Mouse (Mus musculus) erythroblast, embryonic 14.5 days (primary cell): ENCODE measurements around the gene Trim13. TPM values are rescaled to one million over a fixed set of nuclear protein-coding genes. Genes with fewer than 3 reads are reported as not detected.
"Not testable (repeated sequence)": the region's sequence is repeated elsewhere in the genome, so short reads cannot be mapped to it uniquely, and the experiment has no call there.

Source experiments
- H3K27me3 ChIP-seq: 2 replicates; pipeline ENCODE4 v1.6.1; 2012; ENCODE audit warnings: inconsistent platforms; ENCODE audit not compliant: control insufficient read depth
- H3K36me3 ChIP-seq: 2 replicates; pipeline ENCODE4 v1.6.1; 2012; ENCODE audit warnings: mild to moderate bottlenecking, inconsistent platforms; ENCODE audit not compliant: control insufficient read depth
- H3K4me1 ChIP-seq: 2 replicates; pipeline ENCODE4 v1.6.1; 2012; ENCODE audit warnings: inconsistent platforms; ENCODE audit not compliant: control insufficient read depth
- H3K4me3 ChIP-seq: replicated peaks from 2 replicates; pipeline ENCODE3; 2012; ENCODE audit warnings: moderate library complexity, mild to moderate bottlenecking, inconsistent platforms
- H3K9me3 ChIP-seq: 2 replicates; pipeline ENCODE4 v1.6.1; 2012; ENCODE audit warnings: low read length, inconsistent platforms, mixed read lengths; ENCODE audit not compliant: control insufficient read depth
- GATA1 ChIP-seq: IDR thresholded peaks from 2 replicates; pipeline ENCODE4 v1.6.1; 2012; ENCODE audit warnings: low read length, inconsistent platforms, mixed read lengths
- TAL1 ChIP-seq: IDR thresholded peaks from 3 replicates; pipeline ENCODE4 v1.6.1; 2012; ENCODE audit warnings: low read length, inconsistent platforms, mixed read lengths
- polyA plus RNA-seq: library from polyadenylated mRNA; stranded (reverse); fragments of >175 nt; gene quantifications from 2 replicates; pipeline ENCODE4 v1.2.3, GENCODE M21; 2012

Trim13 gene
- polyA plus RNA-seq: not detected in 2 replicates

- peaks cover 13% of the 10 kb centered on the region for H3K36me3 ChIP-seq
- H3K27me3 ChIP-seq: no peaks in the 10 kb centered on the region
- H3K4me1 ChIP-seq: peaks cover 29% of the 10 kb centered on the region
- no peaks in the 10 kb centered on the region for H3K9me3 ChIP-seq
- H3K4me3 ChIP-seq: peak within 1 kb of the TSS; percentile 90
- no peak for TF ChIP-seq TAL1
- no peak for TF ChIP-seq GATA1
Observed at GRCm38 (mm10) chr14:61597968-61598367, at the start of gene Trim13. Trim13 (plus strand) TSS chr14:61598247.

GRCm38 (mm10) chr14:61548614-61549013, 49.4 kb upstream of the Trim13 start:
- peaks cover 17% of the 10 kb centered on the region for H3K36me3 ChIP-seq
- H3K27me3 ChIP-seq: no peaks in the 10 kb centered on the region
- no peak overlapping the region for H3K4me3 ChIP-seq
- TF ChIP-seq TAL1 (no peak), GATA1 (no peak)
- H3K9me3 ChIP-seq: no peaks in the 10 kb centered on the region
- H3K4me1 ChIP-seq: no peaks in the 10 kb centered on the region

- H3K36me3 ChIP-seq: peaks cover 2% of the 10 kb centered on the region
- H3K27me3 ChIP-seq: peaks cover 13% of the 10 kb centered on the region
- no peaks in the 10 kb centered on the region for H3K9me3 ChIP-seq
- H3K4me3 ChIP-seq: peak overlapping the region; percentile 94
- peaks cover 27% of the 10 kb centered on the region for H3K4me1 ChIP-seq
- TF ChIP-seq TAL1 (no peak), GATA1 (no peak)
Observed at GRCm38 (mm10) chr14:61555931-61556288, 42.1 kb upstream of the Trim13 start.

- Histone ChIP-seq H3K36me3 (peaks cover 2% of the 10 kb centered on the region), H3K27me3 (peaks cover 13% of the 10 kb centered on the region), H3K9me3 (peaks cover 1% of the 10 kb centered on the region; the same call in 1 of the 2 replicates), H3K4me3 (peak within 1 kb of the TSS; percentile 94), H3K4me1 (peaks cover 27% of the 10 kb centered on the region)
- TF ChIP-seq GATA1 (no peak), TAL1 (no peak)
Observed at GRCm38 (mm10) chr14:61556289-61557147, 41.5 kb upstream of the Trim13 start, which contains the start of gene Spryd7. Spryd7 (minus strand) TSS chr14:61556886.

- peaks cover 13% of the 10 kb centered on the region for H3K27me3 ChIP-seq
- peaks cover 27% of the 10 kb centered on the region for H3K4me1 ChIP-seq
- H3K36me3 ChIP-seq: no peaks in the 10 kb centered on the region; the same call in 1 of the 2 replicates
- no peak overlapping the region for H3K4me3 ChIP-seq
- peaks cover 4% of the 10 kb centered on the region; the same call in 1 of the 2 replicates for H3K9me3 ChIP-seq
- TF ChIP-seq TAL1 (no peak), GATA1 (no peak)
Observed at GRCm38 (mm10) chr14:61558901-61559300, 39.1 kb upstream of the Trim13 start.

GRCm38 (mm10) chr14:61559856-61560255, 38.2 kb upstream of the Trim13 start:
- Histone ChIP-seq H3K9me3 (peaks cover 4% of the 10 kb centered on the region; the same call in 1 of the 2 replicates), H3K4me1 (peaks cover 24% of the 10 kb centered on the region), H3K27me3 (peaks cover 13% of the 10 kb centered on the region), H3K4me3 (no peak overlapping the region), H3K36me3 (no peaks in the 10 kb centered on the region)
- TF ChIP-seq GATA1: no peak
- no peak for TF ChIP-seq TAL1

GRCm38 (mm10) chr14:61566211-61566610, 31.8 kb upstream of the Trim13 start:
- not testable (repeated sequence) for H3K27me3 ChIP-seq, H3K4me1 ChIP-seq, H3K4me3 ChIP-seq, H3K9me3 ChIP-seq, H3K36me3 ChIP-seq

GRCm38 (mm10) chr14:61569344-61569743, 28.7 kb upstream of the Trim13 start:
- no peaks in the 10 kb centered on the region for H3K9me3 ChIP-seq
- TF ChIP-seq GATA1 (no peak), TAL1 (no peak)
- no peaks in the 10 kb centered on the region for H3K36me3 ChIP-seq
- no peak overlapping the region for H3K4me3 ChIP-seq
- no peaks in the 10 kb centered on the region for H3K27me3 ChIP-seq
- H3K4me1 ChIP-seq: no peaks in the 10 kb centered on the region

- Histone ChIP-seq H3K9me3 (no peaks in the 10 kb centered on the region), H3K36me3 (no peaks in the 10 kb centered on the region), H3K4me3 (no peak overlapping the region), H3K4me1 (no peaks in the 10 kb centered on the region), H3K27me3 (no peaks in the 10 kb centered on the region)
- TF ChIP-seq GATA1 (no peak), TAL1 (no peak)
Observed at GRCm38 (mm10) chr14:61571366-61571765, 26.7 kb upstream of the Trim13 start.

- no peaks in the 10 kb centered on the region for H3K36me3 ChIP-seq
- H3K4me1 ChIP-seq: no peaks in the 10 kb centered on the region
- H3K4me3 ChIP-seq: no peak overlapping the region
- TF ChIP-seq GATA1 (no peak), TAL1 (no peak)
- H3K9me3 ChIP-seq: no peaks in the 10 kb centered on the region
- no peaks in the 10 kb centered on the region for H3K27me3 ChIP-seq
Observed at GRCm38 (mm10) chr14:61572131-61572530, 25.9 kb upstream of the Trim13 start.
